Mouse (Mus musculus): ENCODE results near the gene Stard8. TPM values are rescaled to one million over a fixed set of nuclear protein-coding genes. Genes with fewer than 3 reads are reported as not detected.
"Not testable (repeated sequence)": the region's sequence is repeated elsewhere in the genome, so short reads cannot be mapped to it uniquely, and the experiment has no call there.

Stard8 gene
- 3.7 and 6.1 TPM in 2 replicates for polyA plus RNA-seq (2015; fragmentation: Nextera tagmentation; extraction: Ambion mirVana)

DNA sequence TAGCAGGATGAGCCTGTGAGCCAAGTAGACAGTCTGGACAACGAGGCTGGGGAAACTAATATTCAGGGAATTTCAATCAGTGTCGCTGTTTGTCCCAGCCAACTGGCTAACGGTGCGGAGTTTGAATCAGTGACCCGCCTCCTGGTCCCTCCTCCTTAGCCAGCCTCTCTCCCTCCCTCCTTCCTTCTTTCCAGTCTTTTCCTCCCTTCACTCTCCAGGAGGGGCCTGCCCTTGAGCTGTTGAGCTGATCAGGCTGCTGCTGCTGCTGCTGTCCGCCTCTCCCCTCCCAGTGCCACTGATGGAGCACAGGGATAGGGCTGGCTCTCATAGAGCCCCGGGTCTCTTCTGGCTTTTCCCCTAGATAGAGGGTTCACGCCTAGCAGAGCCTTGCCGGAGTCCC lies at the start of gene Stard8:
Gene Stard8 (plus strand): TSS at position 203 of the 400 bp plus-strand sequence.
- no peak for ATAC-seq
- Histone ChIP-seq H3K27ac (ENCODE audit: low read length) (no peak within 1 kb of the TSS), H3K4me2 (ENCODE audit: low read length) (no peak within 1 kb of the TSS), H3K36me3 (ENCODE audit: control insufficient read depth, insufficient read depth) (no peaks in the 10 kb centered on the region), H3K4me3 (replicated peaks; ENCODE audit: low read length) (no peak within 1 kb of the TSS), H3K9ac (replicated peaks; ENCODE audit: low read depth, low read length) (no peak within 1 kb of the TSS), H3K4me1 (replicated peaks; ENCODE audit: control insufficient read depth, insufficient read depth, low read length) (no peaks in the 10 kb centered on the region), H3K27me3 (replicated peaks; ENCODE audit: control insufficient read depth, insufficient read depth, low read length) (no peaks in the 10 kb centered on the region), H3K9me3 (ENCODE audit: control insufficient read depth, low read length) (no peaks in the 10 kb centered on the region)
- WGBS, result 54% methylated on average over 8 of the region's 9 CpGs

DNA sequence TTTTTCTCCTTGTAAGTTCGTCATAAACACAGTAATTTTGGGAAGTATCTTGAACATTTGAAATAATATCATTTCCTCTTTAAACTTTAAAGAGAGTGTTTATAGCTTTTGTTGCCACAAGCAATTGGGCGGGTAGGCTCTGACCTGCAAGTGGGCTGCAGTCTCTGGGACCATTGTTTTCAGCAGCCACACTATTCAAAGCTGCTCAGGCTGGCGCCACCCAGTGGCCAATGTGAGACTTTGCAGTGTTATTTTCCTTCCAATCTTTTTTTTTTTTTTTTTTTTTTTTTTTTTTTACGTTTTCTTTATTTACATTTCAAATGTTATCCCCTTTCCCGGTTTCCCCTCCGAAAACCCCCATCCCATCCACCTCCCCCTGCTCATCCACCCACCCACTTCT lies 49.1 kb upstream of the Stard8 start:
- H3K9me3 ChIP-seq (ENCODE audit: control insufficient read depth, low read length), result no peaks in the 10 kb centered on the region
- H3K4me3 ChIP-seq (replicated peaks; ENCODE audit: low read length), result no peak overlapping the region
- H3K4me2 ChIP-seq (ENCODE audit: low read length), result no peak overlapping the region
- WGBS, result 23% methylated on average over 5 of the region's 6 CpGs
- no peak overlapping the region for H3K27ac ChIP-seq (ENCODE audit: low read length)
- no peaks in the 10 kb centered on the region for H3K4me1 ChIP-seq (replicated peaks; ENCODE audit: control insufficient read depth, insufficient read depth, low read length)
- H3K36me3 ChIP-seq (ENCODE audit: control insufficient read depth, insufficient read depth), result no peaks in the 10 kb centered on the region
- ATAC-seq, result no peak
- no peaks in the 10 kb centered on the region for H3K27me3 ChIP-seq (replicated peaks; ENCODE audit: control insufficient read depth, insufficient read depth, low read length)
- H3K9ac ChIP-seq (replicated peaks; ENCODE audit: low read depth, low read length), result no peak overlapping the region

DNA sequence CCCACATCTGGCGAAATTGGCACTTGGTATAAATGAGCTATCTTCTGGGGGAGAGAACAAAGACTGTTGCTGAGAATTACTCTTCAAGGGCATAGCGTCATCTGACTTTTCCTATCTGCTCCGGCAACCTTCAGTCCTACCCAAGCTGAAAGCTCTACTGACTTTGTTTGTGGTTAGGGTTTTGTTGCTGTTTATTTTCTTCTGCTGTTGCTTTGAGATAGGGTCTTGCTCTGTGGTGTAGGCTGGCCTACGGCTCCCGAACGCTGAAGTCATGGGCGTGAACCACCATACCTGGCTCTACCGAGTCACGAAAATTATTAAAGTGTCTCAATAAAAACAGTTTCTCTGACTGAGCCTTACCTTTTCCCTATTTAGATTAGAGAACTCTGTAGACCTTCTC lies 44.8 kb upstream of the Stard8 start:
- ATAC-seq, result no peak

DNA sequence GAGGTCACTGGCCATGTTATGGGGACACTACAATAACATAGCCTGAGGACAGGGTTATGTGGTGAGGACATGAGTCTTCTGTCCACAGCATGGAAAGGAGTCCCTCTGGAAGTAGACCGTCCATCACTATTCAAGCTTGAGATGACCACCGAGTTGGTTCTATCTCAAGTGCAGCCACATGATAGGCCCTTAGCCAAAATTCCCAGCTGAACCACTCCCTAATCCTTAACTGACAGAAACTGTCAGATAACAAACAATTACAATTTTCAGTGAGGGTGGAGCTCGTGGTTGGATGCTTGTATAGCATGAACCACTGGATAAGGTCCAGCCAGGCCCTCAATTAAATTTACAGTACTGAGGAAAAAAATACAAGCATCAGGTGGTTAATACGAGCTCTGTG lies 44.0 kb upstream of the Stard8 start:
- Histone ChIP-seq H3K4me3 (replicated peaks; ENCODE audit: low read length) (no peak overlapping the region), H3K9ac (replicated peaks; ENCODE audit: low read depth, low read length) (no peak overlapping the region), H3K36me3 (ENCODE audit: control insufficient read depth, insufficient read depth) (no peaks in the 10 kb centered on the region), H3K27me3 (replicated peaks; ENCODE audit: control insufficient read depth, insufficient read depth, low read length) (no peaks in the 10 kb centered on the region), H3K4me2 (ENCODE audit: low read length) (no peak overlapping the region), H3K9me3 (ENCODE audit: control insufficient read depth, low read length) (no peaks in the 10 kb centered on the region), H3K27ac (ENCODE audit: low read length) (no peak overlapping the region), H3K4me1 (replicated peaks; ENCODE audit: control insufficient read depth, insufficient read depth, low read length) (no peaks in the 10 kb centered on the region)
- WGBS, result 83% methylated on average over 4 of the region's 4 CpGs
- no peak for ATAC-seq

More for the DNA sequence above, 44.8 kb upstream of the Stard8 start:
- Histone ChIP-seq H3K9ac (replicated peaks; ENCODE audit: low read depth, low read length) (no peak overlapping the region), H3K4me2 (ENCODE audit: low read length) (no peak overlapping the region), H3K36me3 (ENCODE audit: control insufficient read depth, insufficient read depth) (no peaks in the 10 kb centered on the region), H3K9me3 (ENCODE audit: control insufficient read depth, low read length) (no peaks in the 10 kb centered on the region), H3K27ac (ENCODE audit: low read length) (no peak overlapping the region), H3K4me1 (replicated peaks; ENCODE audit: control insufficient read depth, insufficient read depth, low read length) (no peaks in the 10 kb centered on the region), H3K27me3 (replicated peaks; ENCODE audit: control insufficient read depth, insufficient read depth, low read length) (no peaks in the 10 kb centered on the region), H3K4me3 (replicated peaks; ENCODE audit: low read length) (no peak overlapping the region)
- 88% methylated on average over 9 of the region's 9 CpGs for WGBS

DNA sequence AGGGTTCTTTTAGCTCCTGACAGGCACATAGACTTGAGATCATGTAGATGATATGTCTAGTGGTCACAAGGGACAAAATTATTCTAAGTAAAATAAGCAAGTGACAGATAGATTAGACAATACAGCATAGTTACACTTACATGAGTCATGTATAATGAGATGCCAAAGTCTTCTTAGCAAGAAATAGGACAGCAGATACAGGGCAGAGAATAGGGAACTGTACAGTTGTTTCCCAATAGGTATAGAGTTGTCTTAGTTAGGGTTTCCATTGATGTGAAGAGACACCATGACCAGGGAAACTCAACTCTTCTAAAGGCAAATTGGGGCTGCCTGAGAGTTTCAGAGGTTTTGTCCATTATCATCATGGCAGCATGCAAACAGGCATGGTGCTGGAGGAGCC lies 39.3 kb upstream of the Stard8 start:
- Histone ChIP-seq H3K36me3 (ENCODE audit: control insufficient read depth, insufficient read depth) (no peaks in the 10 kb centered on the region), H3K27ac (ENCODE audit: low read length) (no peak overlapping the region)
- no peak for ATAC-seq

DNA sequence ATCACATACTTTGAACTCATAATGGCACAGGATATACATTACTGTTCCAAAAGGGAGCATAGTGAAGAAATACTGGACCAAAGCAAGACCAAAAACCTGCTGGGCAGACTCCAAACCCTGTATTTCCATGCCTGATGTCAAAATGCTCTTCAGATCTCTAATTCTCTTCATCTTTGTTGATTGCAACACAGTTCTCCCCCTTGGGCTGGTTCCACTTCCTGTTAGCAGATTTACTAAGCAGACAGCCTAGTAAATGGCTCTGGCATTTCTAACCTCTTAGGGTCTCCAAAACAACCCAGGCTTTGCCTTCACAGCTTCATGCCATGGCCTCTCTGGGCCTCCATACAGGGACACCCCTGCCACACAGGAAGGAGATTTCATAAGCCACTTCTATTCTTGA lies 38.5 kb upstream of the Stard8 start:
- Histone ChIP-seq H3K36me3 (ENCODE audit: control insufficient read depth, insufficient read depth) (no peaks in the 10 kb centered on the region), H3K9me3 (ENCODE audit: control insufficient read depth, low read length) (no peaks in the 10 kb centered on the region), H3K4me3 (replicated peaks; ENCODE audit: low read length) (no peak overlapping the region), H3K4me2 (ENCODE audit: low read length) (no peak overlapping the region), H3K9ac (replicated peaks; ENCODE audit: low read depth, low read length) (no peak overlapping the region), H3K27me3 (replicated peaks; ENCODE audit: control insufficient read depth, insufficient read depth, low read length) (no peaks in the 10 kb centered on the region; the same call in 1 of the 2 replicates), H3K27ac (ENCODE audit: low read length) (no peak overlapping the region), H3K4me1 (replicated peaks; ENCODE audit: control insufficient read depth, insufficient read depth, low read length) (no peaks in the 10 kb centered on the region)
- ATAC-seq, result no peak

More for the DNA sequence above, 39.3 kb upstream of the Stard8 start:
- no peak overlapping the region for H3K9ac ChIP-seq (replicated peaks; ENCODE audit: low read depth, low read length)
- H3K9me3 ChIP-seq (ENCODE audit: control insufficient read depth, low read length), result no peaks in the 10 kb centered on the region
- H3K4me3 ChIP-seq (replicated peaks; ENCODE audit: low read length), result no peak overlapping the region
- H3K27me3 ChIP-seq (replicated peaks; ENCODE audit: control insufficient read depth, insufficient read depth, low read length), result no peaks in the 10 kb centered on the region; the same call in 1 of the 2 replicates
- H3K4me2 ChIP-seq (ENCODE audit: low read length), result no peak overlapping the region
- H3K4me1 ChIP-seq (replicated peaks; ENCODE audit: control insufficient read depth, insufficient read depth, low read length), result no peaks in the 10 kb centered on the region

DNA sequence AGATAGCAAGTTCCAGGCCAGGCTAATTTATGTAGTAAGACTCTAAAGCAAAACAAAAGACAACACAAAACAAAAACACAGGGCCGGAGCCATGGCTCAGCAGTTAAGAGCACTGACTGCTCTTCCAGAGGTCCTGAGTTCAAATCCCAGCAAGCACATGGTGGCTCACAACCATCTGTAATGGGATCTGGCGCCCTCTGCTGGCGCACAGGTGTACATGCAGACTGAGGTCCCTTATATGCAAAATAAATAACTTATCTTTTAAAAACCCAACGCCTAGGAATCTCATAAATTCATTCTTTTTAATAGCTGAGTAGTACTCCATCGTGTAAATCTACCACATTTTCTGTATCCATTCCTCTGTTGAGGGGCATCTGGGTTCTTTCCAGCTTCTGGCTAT lies 16.4 kb upstream of the Stard8 start:
- H3K36me3 ChIP-seq (ENCODE audit: control insufficient read depth, insufficient read depth); H3K27me3 ChIP-seq (replicated peaks; ENCODE audit: control insufficient read depth, insufficient read depth, low read length); H3K4me1 ChIP-seq (replicated peaks; ENCODE audit: control insufficient read depth, insufficient read depth, low read length); H3K27ac ChIP-seq (ENCODE audit: low read length); H3K4me3 ChIP-seq (replicated peaks; ENCODE audit: low read length); H3K9ac ChIP-seq (replicated peaks; ENCODE audit: low read depth, low read length); H3K9me3 ChIP-seq (ENCODE audit: control insufficient read depth, low read length); ATAC-seq; H3K4me2 ChIP-seq (ENCODE audit: low read length): not testable (repeated sequence)
- WGBS, result 56% methylated on average over 5 of the region's 5 CpGs

DNA sequence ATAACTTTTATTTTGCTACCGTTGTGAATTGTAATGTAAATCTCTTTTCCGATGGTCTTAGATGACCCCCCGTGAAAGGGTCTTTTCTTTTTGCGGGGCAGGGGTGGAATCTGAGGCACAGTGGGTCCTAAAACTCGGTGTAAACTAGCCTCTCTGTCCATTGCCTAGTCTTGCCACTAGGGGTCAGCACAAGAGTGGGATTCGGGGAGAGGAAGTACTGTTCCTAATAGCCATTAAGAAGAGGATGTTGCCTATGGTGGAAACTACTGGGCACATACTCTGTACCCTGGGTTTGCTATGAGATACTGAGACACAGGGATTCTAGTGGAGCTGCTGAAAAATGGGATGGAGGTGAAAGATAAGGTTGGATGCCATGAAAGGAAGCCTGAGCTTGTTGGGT lies 13.5 kb upstream of the Stard8 start:
- WGBS, result 39% methylated on average over 6 of the region's 6 CpGs
- H3K4me1 ChIP-seq (replicated peaks; ENCODE audit: control insufficient read depth, insufficient read depth, low read length), result no peaks in the 10 kb centered on the region
- no peaks in the 10 kb centered on the region for H3K9me3 ChIP-seq (ENCODE audit: control insufficient read depth, low read length)
- H3K4me2 ChIP-seq (ENCODE audit: low read length), result no peak overlapping the region
- no peak overlapping the region for H3K27ac ChIP-seq (ENCODE audit: low read length)
- H3K9ac ChIP-seq (replicated peaks; ENCODE audit: low read depth, low read length), result no peak overlapping the region
- no peak overlapping the region for H3K4me3 ChIP-seq (replicated peaks; ENCODE audit: low read length)
- no peaks in the 10 kb centered on the region; the same call in 1 of the 2 replicates for H3K27me3 ChIP-seq (replicated peaks; ENCODE audit: control insufficient read depth, insufficient read depth, low read length)
- ATAC-seq, result 0 out of 2 replicates have a peak, but pooled peaks have one; percentile 31
- no peaks in the 10 kb centered on the region for H3K36me3 ChIP-seq (ENCODE audit: control insufficient read depth, insufficient read depth)

DNA sequence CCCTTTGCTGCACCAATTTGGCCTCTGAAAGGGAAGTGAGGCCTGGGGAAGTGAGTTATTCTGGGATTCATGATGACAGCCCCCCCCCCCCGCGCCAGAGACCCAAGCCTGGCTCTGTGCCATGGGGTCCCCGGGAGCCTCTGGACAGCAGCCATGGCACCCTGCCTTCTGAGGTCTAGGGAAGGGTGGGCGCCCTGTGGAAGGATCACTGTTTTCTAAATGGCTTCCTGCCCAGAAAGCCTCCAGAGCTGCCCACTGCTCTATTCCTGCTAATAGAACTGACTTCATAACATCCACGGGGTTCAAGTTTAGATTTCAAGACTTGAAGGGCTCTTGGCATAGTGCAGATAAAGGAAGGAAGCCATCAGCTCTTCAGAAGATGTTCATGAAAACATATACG lies 983 bp upstream of the Stard8 start:
- no peaks in the 10 kb centered on the region for H3K9me3 ChIP-seq (ENCODE audit: control insufficient read depth, low read length)
- no peak for ATAC-seq
- 78% methylated on average over 6 of the region's 6 CpGs for WGBS
- no peak overlapping the region for H3K9ac ChIP-seq (replicated peaks; ENCODE audit: low read depth, low read length)
- no peaks in the 10 kb centered on the region for H3K36me3 ChIP-seq (ENCODE audit: control insufficient read depth, insufficient read depth)
- H3K27me3 ChIP-seq (replicated peaks; ENCODE audit: control insufficient read depth, insufficient read depth, low read length), result no peaks in the 10 kb centered on the region
- no peak overlapping the region for H3K4me2 ChIP-seq (ENCODE audit: low read length)
- no peaks in the 10 kb centered on the region for H3K4me1 ChIP-seq (replicated peaks; ENCODE audit: control insufficient read depth, insufficient read depth, low read length)
- H3K27ac ChIP-seq (ENCODE audit: low read length), result no peak overlapping the region
- no peak overlapping the region for H3K4me3 ChIP-seq (replicated peaks; ENCODE audit: low read length)

DNA sequence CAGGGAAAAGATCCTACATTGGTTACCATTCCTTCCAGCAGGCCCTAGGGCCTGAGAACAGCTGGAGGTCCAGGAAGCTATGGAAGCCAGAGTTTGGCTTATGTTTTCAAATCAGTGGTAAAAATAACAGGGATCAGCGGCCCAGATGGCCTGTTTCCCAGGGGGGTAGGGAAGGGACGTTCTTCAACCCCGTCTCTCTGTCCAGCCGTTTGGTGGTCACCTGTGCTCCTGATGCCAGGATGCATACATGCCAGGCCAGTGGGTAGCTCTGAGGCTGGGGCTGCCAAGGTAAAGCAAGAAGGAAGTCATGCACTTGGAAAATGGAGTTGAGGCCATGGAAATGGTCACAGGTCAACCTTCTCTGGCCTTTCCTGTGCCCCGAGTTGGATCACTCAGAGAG lies 7.5 kb downstream of the Stard8 start:
- Histone ChIP-seq H3K4me1 (replicated peaks; ENCODE audit: control insufficient read depth, insufficient read depth, low read length) (no peaks in the 10 kb centered on the region), H3K27me3 (replicated peaks; ENCODE audit: control insufficient read depth, insufficient read depth, low read length) (no peaks in the 10 kb centered on the region), H3K27ac (ENCODE audit: low read length) (no peak overlapping the region), H3K4me3 (replicated peaks; ENCODE audit: low read length) (no peak overlapping the region), H3K4me2 (ENCODE audit: low read length) (no peak overlapping the region), H3K36me3 (ENCODE audit: control insufficient read depth, insufficient read depth) (no peaks in the 10 kb centered on the region), H3K9me3 (ENCODE audit: control insufficient read depth, low read length) (no peaks in the 10 kb centered on the region), H3K9ac (replicated peaks; ENCODE audit: low read depth, low read length) (no peak overlapping the region)
- ATAC-seq, result no peak
- 90% methylated on average over 5 of the region's 5 CpGs for WGBS

Data from forebrain, embryonic 16.5 days (tissue).